Mouse (Mus musculus): ENCODE measurements around the gene Pex3.

DNA sequence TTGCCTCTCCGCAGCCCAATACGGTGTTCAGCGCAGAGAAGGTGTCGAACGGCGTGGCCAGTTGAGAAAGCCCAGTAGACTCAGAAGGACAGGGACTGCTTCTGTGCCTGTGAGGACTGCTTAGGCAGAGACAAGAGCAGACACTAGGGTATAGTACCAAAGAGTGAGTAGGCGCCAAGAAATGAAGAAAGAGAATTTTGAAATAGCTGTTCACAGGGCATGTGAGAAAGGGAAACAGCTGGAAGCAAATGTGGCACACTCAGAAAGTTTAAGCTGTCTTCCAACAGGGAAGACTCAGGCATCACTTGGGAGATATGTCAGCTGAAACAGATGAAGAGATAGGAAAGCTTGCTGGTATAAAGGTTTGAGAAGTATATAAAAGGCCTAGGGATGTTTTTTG, 16.2 kb downstream of the Pex3 start:
- TF ChIP-seq CTCF (IDR thresholded peaks at IDR 0.05; ENCODE audit: low read depth) (no peak), EP300 (IDR thresholded peaks at IDR 0.05; ENCODE audit: low read depth) (no peak)
